Mouse (Mus musculus): Measurements from ENCODE around the gene Sec13. TPM values are rescaled to one million over a fixed set of nuclear protein-coding genes. Genes with fewer than 3 reads are reported as not detected.
A peak's percentile ranks its signal among the peaks of the same experiment; 100 is the strongest.

The Sec13 gene
- polyA plus RNA-seq, 1 experiment: 104 TPM

DNA sequence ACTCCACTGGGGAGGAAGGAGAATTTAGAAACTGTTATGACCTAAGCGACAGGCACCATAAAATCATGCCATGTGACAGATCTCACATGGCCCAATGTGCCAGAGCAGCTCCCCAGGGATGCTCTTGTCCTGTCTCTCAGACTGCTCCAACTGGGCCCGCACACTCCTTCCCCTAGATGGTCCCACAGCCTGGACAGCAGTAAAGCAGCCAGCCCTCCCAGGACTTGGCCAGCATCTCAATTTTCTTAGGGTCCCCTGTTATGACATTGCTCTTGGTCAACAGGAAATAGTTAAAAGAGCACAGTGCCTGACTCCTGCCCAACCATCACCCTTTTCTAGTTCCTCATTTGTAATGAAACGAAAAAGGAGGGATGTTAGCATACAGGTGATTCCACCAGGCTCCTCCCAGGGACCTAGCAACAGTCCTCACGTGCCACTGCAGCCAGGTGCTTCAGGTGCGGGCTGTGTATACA is 47.8 kb downstream of the Sec13 start:
- no peaks in the 10 kb centered on the region for H3K36me3 ChIP-seq (ENCODE audit: control insufficient read depth, insufficient read depth, low read length, poor library complexity, severe bottlenecking)
- peaks cover 4% of the 10 kb centered on the region for H3K4me1 ChIP-seq (ENCODE audit: control insufficient read depth, insufficient read depth, low read length)
- TF ChIP-seq EP300 (IDR thresholded peaks at IDR 0.05; ENCODE audit: insufficient read depth, low read depth, low read length) (no peak), CTCF (IDR thresholded peaks at IDR 0.05; ENCODE audit: low read depth, low read length) (no peak), POLR2A (IDR thresholded peaks at IDR 0.05; ENCODE audit: insufficient read depth, low read length) (no peak)
- no peak overlapping the region for H3K4me3 ChIP-seq (ENCODE audit: low read depth, low read length)
- no peak overlapping the region for H3K9ac ChIP-seq (ENCODE audit: low read depth, poor library complexity, severe bottlenecking)
- no peaks in the 10 kb centered on the region for H3K9me3 ChIP-seq (replicated peaks; ENCODE audit: control insufficient read depth, insufficient read depth, low read length, poor library complexity, severe bottlenecking)
- no peak overlapping the region for H3K27ac ChIP-seq (ENCODE audit: insufficient read depth, low read length)
- H3K27me3 ChIP-seq (ENCODE audit: control insufficient read depth, insufficient read depth, low read length, poor library complexity, severe bottlenecking): no peaks in the 10 kb centered on the region

DNA sequence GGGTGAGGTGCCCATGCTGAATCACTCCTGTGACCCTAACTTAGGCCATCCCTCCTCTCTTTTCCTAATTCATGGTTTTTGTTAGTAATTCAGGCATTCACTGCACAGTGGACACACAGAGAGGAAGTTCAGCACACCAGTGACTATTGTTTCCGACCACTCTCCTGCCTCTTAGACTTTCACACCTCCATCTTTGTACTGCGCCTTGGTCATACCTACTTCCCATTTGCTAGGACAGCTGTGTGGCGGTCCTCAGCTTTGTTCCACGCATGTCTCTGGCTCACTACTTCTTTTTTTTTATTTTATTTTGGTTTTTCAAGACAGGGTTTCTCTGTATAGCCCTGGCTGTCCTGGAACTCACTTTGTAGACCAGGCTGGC is 49.5 kb downstream of the Sec13 start:
- Histone ChIP-seq H3K4me3 (ENCODE audit: low read depth, low read length) (peak overlapping the region; percentile 15; the same call in 1 of the 2 replicates), H3K27me3 (ENCODE audit: control insufficient read depth, insufficient read depth, low read length, poor library complexity, severe bottlenecking) (no peaks in the 10 kb centered on the region), H3K27ac (ENCODE audit: insufficient read depth, low read length) (peak overlapping the region; percentile 82), H3K9ac (ENCODE audit: low read depth, poor library complexity, severe bottlenecking) (peak overlapping the region; percentile 41; the same call in 1 of the 2 replicates), H3K36me3 (ENCODE audit: control insufficient read depth, insufficient read depth, low read length, poor library complexity, severe bottlenecking) (no peaks in the 10 kb centered on the region), H3K9me3 (replicated peaks; ENCODE audit: control insufficient read depth, insufficient read depth, low read length, poor library complexity, severe bottlenecking) (no peaks in the 10 kb centered on the region), H3K4me1 (ENCODE audit: control insufficient read depth, insufficient read depth, low read length) (peaks cover 4% of the 10 kb centered on the region)
- TF ChIP-seq EP300 (IDR thresholded peaks at IDR 0.05; ENCODE audit: insufficient read depth, low read depth, low read length) (no peak), CTCF (IDR thresholded peaks at IDR 0.05; ENCODE audit: low read depth, low read length) (no peak), POLR2A (IDR thresholded peaks at IDR 0.05; ENCODE audit: insufficient read depth, low read length) (no peak)

- H3K9ac ChIP-seq (ENCODE audit: low read depth, poor library complexity, severe bottlenecking): peak overlapping the region; percentile 41
- H3K4me3 ChIP-seq (ENCODE audit: low read depth, low read length): peak overlapping the region; percentile 15; the same call in 1 of the 2 replicates
- H3K9me3 ChIP-seq (replicated peaks; ENCODE audit: control insufficient read depth, insufficient read depth, low read length, poor library complexity, severe bottlenecking): no peaks in the 10 kb centered on the region
- peak overlapping the region; percentile 82 for H3K27ac ChIP-seq (ENCODE audit: insufficient read depth, low read length)
- TF ChIP-seq EP300 (IDR thresholded peaks at IDR 0.05; ENCODE audit: insufficient read depth, low read depth, low read length) (peak; percentile 88), POLR2A (IDR thresholded peaks at IDR 0.05; ENCODE audit: insufficient read depth, low read length) (no peak), CTCF (IDR thresholded peaks at IDR 0.05; ENCODE audit: low read depth, low read length) (no peak)
- H3K4me1 ChIP-seq (ENCODE audit: control insufficient read depth, insufficient read depth, low read length): peaks cover 4% of the 10 kb centered on the region
- H3K36me3 ChIP-seq (ENCODE audit: control insufficient read depth, insufficient read depth, low read length, poor library complexity, severe bottlenecking): no peaks in the 10 kb centered on the region
- H3K27me3 ChIP-seq (ENCODE audit: control insufficient read depth, insufficient read depth, low read length, poor library complexity, severe bottlenecking): no peaks in the 10 kb centered on the region
Observed at GRCm38 (mm10) chr6:113690400-113691083, 50.0 kb downstream of the Sec13 start.

- Histone ChIP-seq H3K4me3 (ENCODE audit: low read depth, low read length) (peak overlapping the region; percentile 0; the same call in 1 of the 2 replicates), H3K27ac (ENCODE audit: insufficient read depth, low read length) (peak overlapping the region; percentile 64), H3K4me1 (ENCODE audit: control insufficient read depth, insufficient read depth, low read length) (peaks cover 6% of the 10 kb centered on the region), H3K27me3 (ENCODE audit: control insufficient read depth, insufficient read depth, low read length, poor library complexity, severe bottlenecking) (no peaks in the 10 kb centered on the region), H3K9ac (ENCODE audit: low read depth, poor library complexity, severe bottlenecking) (peak overlapping the region; percentile 19), H3K9me3 (replicated peaks; ENCODE audit: control insufficient read depth, insufficient read depth, low read length, poor library complexity, severe bottlenecking) (no peaks in the 10 kb centered on the region), H3K36me3 (ENCODE audit: control insufficient read depth, insufficient read depth, low read length, poor library complexity, severe bottlenecking) (no peaks in the 10 kb centered on the region)
- no peak for TF ChIP-seq CTCF (IDR thresholded peaks at IDR 0.05; ENCODE audit: low read depth, low read length)
- TF ChIP-seq EP300 (IDR thresholded peaks at IDR 0.05; ENCODE audit: insufficient read depth, low read depth, low read length): 0 out of 2 replicates have a peak, but pooled peaks have one; percentile 23
Observed at GRCm38 (mm10) chr6:113690008-113690399, 50.5 kb downstream of the Sec13 start.

DNA sequence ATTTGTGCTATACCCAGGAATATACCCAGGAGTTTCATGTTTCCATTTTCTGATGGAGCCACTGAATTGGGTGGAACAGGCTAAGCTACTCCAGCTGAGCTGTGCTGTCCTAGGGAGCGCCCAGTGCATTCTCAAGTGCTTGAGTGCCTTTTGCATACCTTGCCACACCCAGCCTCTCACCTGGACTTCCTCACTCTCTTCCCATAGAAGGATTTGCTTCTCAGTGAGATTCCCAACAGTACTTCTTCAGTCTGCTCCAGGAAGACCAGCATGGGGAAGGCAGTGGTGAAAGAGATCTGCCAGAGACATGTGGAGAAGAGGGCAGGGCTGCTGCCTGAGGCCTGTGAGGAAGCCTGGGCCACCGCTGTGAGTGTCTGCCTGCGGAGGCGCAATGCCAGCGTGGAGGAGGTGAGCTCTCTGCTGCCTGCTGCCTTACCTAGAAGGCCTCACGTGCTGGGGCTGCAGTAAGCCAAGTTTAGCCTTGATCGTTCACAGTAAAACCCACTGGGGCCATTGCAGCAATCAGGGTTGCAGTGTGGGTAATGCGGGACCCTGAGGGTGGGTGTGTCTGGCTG is 53.9 kb downstream of the Sec13 start:
- H3K4me3 ChIP-seq (ENCODE audit: low read depth, low read length): peak overlapping the region; percentile 63

More for the DNA sequence above, 53.9 kb downstream of the Sec13 start:
- Histone ChIP-seq H3K27me3 (ENCODE audit: control insufficient read depth, insufficient read depth, low read length, poor library complexity, severe bottlenecking) (no peaks in the 10 kb centered on the region), H3K4me1 (ENCODE audit: control insufficient read depth, insufficient read depth, low read length) (peaks cover 10% of the 10 kb centered on the region), H3K9me3 (replicated peaks; ENCODE audit: control insufficient read depth, insufficient read depth, low read length, poor library complexity, severe bottlenecking) (no peaks in the 10 kb centered on the region), H3K27ac (ENCODE audit: insufficient read depth, low read length) (peak overlapping the region; percentile 71), H3K9ac (ENCODE audit: low read depth, poor library complexity, severe bottlenecking) (peak overlapping the region; percentile 25), H3K36me3 (ENCODE audit: control insufficient read depth, insufficient read depth, low read length, poor library complexity, severe bottlenecking) (no peaks in the 10 kb centered on the region)
- TF ChIP-seq CTCF (IDR thresholded peaks at IDR 0.05; ENCODE audit: low read depth, low read length) (no peak), EP300 (IDR thresholded peaks at IDR 0.05; ENCODE audit: insufficient read depth, low read depth, low read length) (peak; percentile 80; the same call in 1 of the 2 replicates), POLR2A (IDR thresholded peaks at IDR 0.05; ENCODE audit: insufficient read depth, low read length) (no peak)
